Mouse (Mus musculus): ENCODE measurements at regions not wholly inside any gene's neighbourhood (a gene's known extent, or its start where the extent isn't known, plus 50 kb on each side); places are given as distances from the start of the nearest gene placed in this dataset.

DNA sequence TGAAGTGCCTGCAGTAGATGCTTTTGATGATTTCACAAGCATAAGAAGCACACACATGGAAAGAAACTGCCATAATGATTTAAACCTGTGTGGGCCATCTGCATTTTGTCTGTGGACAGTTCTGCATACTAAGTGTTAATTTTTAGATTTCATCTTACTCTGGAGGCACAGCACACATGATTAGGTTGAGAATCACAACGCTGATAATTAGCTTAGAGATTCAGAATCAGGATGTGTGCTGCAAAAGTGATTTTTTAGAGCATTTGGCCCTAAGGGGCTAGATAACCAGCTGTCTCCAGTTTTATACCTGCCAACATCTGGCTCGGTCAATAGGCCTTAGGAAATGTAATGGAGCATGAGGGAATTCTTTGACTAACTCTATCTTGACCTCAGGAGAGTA, 323.2 kb downstream of the Cetn3 start:
- DNase-seq (ENCODE audit: low spot score) (no peak), ATAC-seq (ENCODE audit: low FRiP score, low read depth) (no peak)
- H3K4me1 ChIP-seq (ENCODE audit: control insufficient read depth, insufficient read depth, low read length): no peaks in the 10 kb centered on the region
- no peak overlapping the region for H3K27ac ChIP-seq (replicated peaks; ENCODE audit: low read depth, low read length)
- H3K9me3 ChIP-seq (ENCODE audit: control insufficient read depth, low read length): no peaks in the 10 kb centered on the region
- no peaks in the 10 kb centered on the region for H3K27me3 ChIP-seq (ENCODE audit: control insufficient read depth, insufficient read depth, low read length)
- no peak overlapping the region for H3K4me3 ChIP-seq (replicated peaks; ENCODE audit: low read length)
- no peak for TF ChIP-seq POLR2A (IDR thresholded peaks at IDR 0.05; ENCODE audit: borderline replicate concordance, extremely low read depth, insufficient read depth, insufficient read length)
- no peaks in the 10 kb centered on the region for H3K36me3 ChIP-seq (ENCODE audit: control insufficient read depth, insufficient read depth, low read length)
- no peak overlapping the region for H3K4me2 ChIP-seq (replicated peaks; ENCODE audit: low read depth, low read length, severe bottlenecking)
- H3K9ac ChIP-seq (ENCODE audit: low read depth, low read length, severe bottlenecking): no peak overlapping the region
- WGBS: 50% methylated on average over 2 of the region's 2 CpGs

DNA sequence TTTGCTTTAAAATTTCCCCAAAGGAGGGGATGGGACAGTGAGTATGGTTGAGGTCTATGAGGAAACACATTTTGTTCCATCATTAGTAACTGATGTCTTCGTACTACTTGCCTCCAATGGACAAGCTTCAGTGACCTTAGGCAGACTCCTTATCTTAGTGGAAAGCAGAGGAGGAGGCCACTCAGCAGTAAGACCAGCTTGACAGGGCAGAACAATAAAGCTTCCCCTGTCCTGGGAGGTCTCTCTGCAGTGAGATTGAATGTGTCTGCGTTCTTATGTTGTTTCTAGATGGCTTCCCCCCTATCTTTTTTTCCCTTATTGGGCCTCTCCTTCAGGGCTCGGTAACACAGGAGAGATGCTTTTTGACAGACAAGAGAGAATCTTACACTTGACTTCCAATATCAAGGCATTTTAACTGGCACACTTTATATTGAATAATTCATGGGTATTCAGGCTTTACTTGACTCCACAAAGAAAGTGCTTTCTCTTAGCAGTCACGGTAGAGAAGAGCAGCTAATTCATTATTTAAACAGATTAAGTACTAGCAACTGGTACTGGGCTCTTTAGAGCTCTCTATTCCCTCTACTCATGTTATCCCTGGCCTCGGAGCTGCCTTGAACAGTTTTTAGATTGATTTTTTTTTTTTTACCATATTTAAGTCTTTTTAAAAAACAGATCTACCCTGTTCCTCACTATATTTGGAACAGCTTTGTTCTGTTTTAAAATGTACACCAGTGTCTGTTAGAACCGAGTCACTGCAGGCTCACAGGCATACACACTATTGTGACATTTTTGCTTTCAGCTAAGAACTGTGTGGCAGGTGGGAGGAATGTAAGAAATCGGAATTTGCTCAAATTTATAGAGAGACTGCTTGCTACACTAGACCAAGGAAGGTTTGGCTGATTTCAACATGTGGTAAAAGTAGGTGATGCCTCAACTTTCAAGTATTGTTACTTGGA, 347.2 kb downstream of the Cetn3 start:
- no peaks in the 10 kb centered on the region for H3K36me3 ChIP-seq (ENCODE audit: control insufficient read depth, insufficient read depth, low read length)
- TF ChIP-seq POLR2A (IDR thresholded peaks at IDR 0.05; ENCODE audit: borderline replicate concordance, extremely low read depth, insufficient read depth, insufficient read length): no peak
- no peaks in the 10 kb centered on the region for H3K4me1 ChIP-seq (ENCODE audit: control insufficient read depth, insufficient read depth, low read length)
- ATAC-seq (ENCODE audit: low FRiP score, low read depth) (no peak), DNase-seq (ENCODE audit: low spot score) (no peak)
- no peaks in the 10 kb centered on the region for H3K27me3 ChIP-seq (ENCODE audit: control insufficient read depth, insufficient read depth, low read length)
- H3K27ac ChIP-seq (replicated peaks; ENCODE audit: low read depth, low read length): no peak overlapping the region
- WGBS: 69% methylated on average over 7 of the region's 7 CpGs
- H3K9me3 ChIP-seq (ENCODE audit: control insufficient read depth, low read length): no peaks in the 10 kb centered on the region
- H3K9ac ChIP-seq (ENCODE audit: low read depth, low read length, severe bottlenecking): no peak overlapping the region
- H3K4me2 ChIP-seq (replicated peaks; ENCODE audit: low read depth, low read length, severe bottlenecking): no peak overlapping the region
- H3K4me3 ChIP-seq (replicated peaks; ENCODE audit: low read length): no peak overlapping the region
